Mouse (Mus musculus) lung, embryonic 14.5 days (tissue): ENCODE data around the gene Pik3r1. TPM values are rescaled to one million over a fixed set of nuclear protein-coding genes. Genes with fewer than 3 reads are reported as not detected.

ENCODE experiments used
- ATAC-seq: fragments of 200-750 bp; cut with Nextera tagmentation; 2 replicates; pipeline ENCODE4 v1.8.0; 2017; ENCODE audit warnings: mild to moderate bottlenecking, moderate TSS enrichment, moderate library complexity; ENCODE audit not compliant: insufficient read depth
- DNase-seq: peaks from one replicate; pipeline ENCODE4 v3.0.0-alpha.2; 2015
- H3K27ac ChIP-seq: fragments of 300-500 bp; sonication (generic); 2 replicates; pipeline ENCODE4 v1.5.1; 2014; ENCODE audit warnings: low read depth, mild to moderate bottlenecking, moderate library complexity
- H3K27me3 ChIP-seq: fragments of 300-500 bp; sonication (generic); 2 replicates; pipeline ENCODE4 v1.6.1; 2014; ENCODE audit warnings: low read length, control low read depth; ENCODE audit not compliant: insufficient read depth
- H3K36me3 ChIP-seq: fragments of 300-500 bp; sonication (generic); 2 replicates; pipeline ENCODE4 v1.6.1; 2014; ENCODE audit warnings: control low read depth; ENCODE audit not compliant: insufficient read depth
- H3K4me1 ChIP-seq: fragments of 300-500 bp; sonication (generic); 2 replicates; pipeline ENCODE4 v1.6.1; 2014; ENCODE audit warnings: antibody characterized with exemption, control low read depth; ENCODE audit not compliant: insufficient read depth
- H3K4me2 ChIP-seq: fragments of 300-500 bp; sonication (generic); 2 replicates; pipeline ENCODE4 v1.6.1; 2014; ENCODE audit warnings: mild to moderate bottlenecking
- H3K4me3 ChIP-seq: fragments of 300-500 bp; sonication (generic); 2 replicates; pipeline ENCODE4 v1.5.1; 2014; ENCODE audit warnings: low read depth, low read length
- H3K9ac ChIP-seq: fragments of 300-500 bp; sonication (generic); 2 replicates; pipeline ENCODE4 v1.6.1; 2014
- H3K9me3 ChIP-seq: fragments of 300-500 bp; sonication (generic); 2 replicates; pipeline ENCODE4 v1.6.1; 2016; ENCODE audit warnings: low read depth, low read length, control low read depth
- CTCF ChIP-seq: IDR thresholded peaks from 2 replicates; pipeline ENCODE4 v1.5.1; 2016; ENCODE audit warnings: antibody characterized with exemption, low read depth
- WGBS: fragments of 180-500 bp; shearing (Covaris S2); extraction: QIAGEN DNeasy Blood & Tissue Kit; methylation state at CpG from one replicate; pipeline ENCODE4 v1.1.7; 2014; 5-methylcytosine and 5-hydroxymethylcytosine counted together
- polyA plus RNA-seq: library from polyadenylated mRNA; unstranded; fragments of >200 nt; fragmentation: Nextera tagmentation; extraction: Ambion mirVana; gene quantifications from 2 replicates; pipeline ENCODE4 v1.2.1, GENCODE M21; 2014

Pik3r1 gene
- polyA plus RNA-seq, 1 experiment from 2014 or later: 33.4 TPM

DNA sequence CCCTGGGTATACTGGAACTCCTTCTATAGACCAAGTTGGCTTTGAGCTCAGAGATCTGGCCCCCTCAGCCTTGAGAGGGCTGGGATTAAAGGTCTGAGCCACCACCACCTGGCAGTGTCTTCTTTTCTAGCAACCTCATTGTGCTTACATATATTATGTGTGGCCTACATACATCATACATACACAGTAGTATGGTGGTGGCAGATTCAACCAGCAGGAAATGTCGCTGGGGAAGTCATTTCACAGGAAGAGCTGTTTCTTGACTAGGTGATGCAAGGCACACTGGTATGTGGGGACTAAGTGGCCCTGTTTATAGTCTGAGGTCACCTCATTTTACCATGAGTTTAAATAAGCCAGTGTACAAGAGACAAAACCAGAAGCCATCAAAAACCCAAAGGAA lies 87.9 kb downstream of the Pik3r1 start:
- no peak for DNase-seq
- Histone ChIP-seq H3K27me3 (no peaks in the 10 kb centered on the region), H3K27ac (no peak overlapping the region), H3K4me2 (no peak overlapping the region), H3K36me3 (peaks cover 13% of the 10 kb centered on the region), H3K4me1 (no peaks in the 10 kb centered on the region), H3K9ac (no peak overlapping the region), H3K4me3 (no peak overlapping the region), H3K9me3 (no peaks in the 10 kb centered on the region)
- no peak for TF ChIP-seq CTCF
- ATAC-seq: no peak
- WGBS: 69% methylated on average over 1 of the region's 1 CpGs

DNA sequence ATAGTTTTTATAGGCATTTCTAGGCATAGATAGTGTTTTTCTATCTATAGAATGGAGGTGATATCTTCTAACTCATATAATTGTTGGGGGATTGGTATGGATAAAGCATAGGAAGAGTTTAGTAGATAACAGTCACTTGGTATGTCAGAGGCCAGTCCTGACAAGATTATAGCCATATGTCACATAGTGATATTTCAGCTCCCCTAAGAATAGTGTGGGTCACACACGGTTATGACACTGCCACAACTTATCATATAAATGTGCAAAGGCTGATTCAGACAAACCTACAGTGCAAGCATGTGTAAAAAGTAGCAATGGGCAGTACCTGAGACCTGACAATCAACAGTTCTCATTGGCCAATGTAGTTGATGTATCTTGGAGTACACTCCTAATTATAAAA lies 89.0 kb downstream of the Pik3r1 start:
- Histone ChIP-seq H3K9ac (no peak overlapping the region), H3K4me1 (no peaks in the 10 kb centered on the region), H3K36me3 (peaks cover 2% of the 10 kb centered on the region; the same call in 1 of the 2 replicates), H3K27ac (no peak overlapping the region), H3K9me3 (no peaks in the 10 kb centered on the region), H3K4me2 (no peak overlapping the region), H3K27me3 (no peaks in the 10 kb centered on the region), H3K4me3 (no peak overlapping the region)
- ATAC-seq (no peak), DNase-seq (no peak)
- TF ChIP-seq CTCF: no peak
- 87% methylated on average over 1 of the region's 1 CpGs for WGBS

DNA sequence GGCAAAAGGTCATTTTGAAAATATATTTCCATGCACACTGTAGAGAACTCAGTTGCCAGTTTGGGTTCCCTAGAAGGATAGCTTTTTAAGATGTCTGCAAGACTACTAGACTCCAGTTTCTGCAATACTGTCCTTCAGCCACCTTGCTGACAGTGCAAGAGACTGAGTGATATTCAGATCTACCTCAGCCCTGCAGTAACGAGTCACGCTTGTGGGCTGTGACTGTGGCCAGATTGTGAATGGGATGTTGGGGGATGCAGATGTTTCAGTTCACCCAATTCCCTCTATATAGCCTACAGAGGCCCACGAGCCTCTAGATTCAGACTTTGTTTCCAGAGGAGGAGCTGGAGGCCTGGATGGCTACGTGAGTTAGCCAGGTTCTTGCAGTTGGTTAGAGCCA lies 90.0 kb downstream of the Pik3r1 start:
- Histone ChIP-seq H3K27me3 (no peaks in the 10 kb centered on the region), H3K9ac (no peak overlapping the region), H3K4me2 (no peak overlapping the region), H3K4me3 (no peak overlapping the region), H3K27ac (no peak overlapping the region), H3K9me3 (no peaks in the 10 kb centered on the region), H3K4me1 (no peaks in the 10 kb centered on the region), H3K36me3 (no peaks in the 10 kb centered on the region)
- DNase-seq: no peak
- ATAC-seq: no peak
- 84% methylated on average over 4 of the region's 4 CpGs for WGBS
- no peak for TF ChIP-seq CTCF

DNA sequence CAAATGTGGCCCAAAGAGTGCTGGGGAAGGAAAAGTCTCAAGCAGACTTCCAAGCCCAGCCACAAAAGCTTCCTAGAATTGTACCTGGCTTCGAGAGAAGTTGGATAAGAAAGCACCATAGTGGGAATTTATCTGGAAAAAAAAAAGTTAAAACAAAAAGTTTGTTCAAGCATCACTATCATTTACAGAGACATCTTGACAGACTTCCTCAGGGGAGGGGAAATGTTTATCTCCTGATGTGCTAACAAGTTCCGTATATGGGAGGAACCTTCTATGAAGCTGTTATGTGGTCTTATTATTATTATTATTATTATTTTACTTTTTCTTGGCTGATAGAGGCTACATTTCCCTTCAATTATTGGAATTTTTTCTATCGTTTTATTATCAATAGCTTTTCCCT lies 94.1 kb downstream of the Pik3r1 start:
- 80% methylated on average over 3 of the region's 3 CpGs for WGBS
- Histone ChIP-seq H3K36me3 (no peaks in the 10 kb centered on the region), H3K4me3 (no peak overlapping the region), H3K4me1 (no peaks in the 10 kb centered on the region), H3K4me2 (no peak overlapping the region), H3K9ac (no peak overlapping the region), H3K27ac (no peak overlapping the region), H3K9me3 (no peaks in the 10 kb centered on the region), H3K27me3 (no peaks in the 10 kb centered on the region)
- DNase-seq (no peak), ATAC-seq (no peak)
- no peak for TF ChIP-seq CTCF

DNA sequence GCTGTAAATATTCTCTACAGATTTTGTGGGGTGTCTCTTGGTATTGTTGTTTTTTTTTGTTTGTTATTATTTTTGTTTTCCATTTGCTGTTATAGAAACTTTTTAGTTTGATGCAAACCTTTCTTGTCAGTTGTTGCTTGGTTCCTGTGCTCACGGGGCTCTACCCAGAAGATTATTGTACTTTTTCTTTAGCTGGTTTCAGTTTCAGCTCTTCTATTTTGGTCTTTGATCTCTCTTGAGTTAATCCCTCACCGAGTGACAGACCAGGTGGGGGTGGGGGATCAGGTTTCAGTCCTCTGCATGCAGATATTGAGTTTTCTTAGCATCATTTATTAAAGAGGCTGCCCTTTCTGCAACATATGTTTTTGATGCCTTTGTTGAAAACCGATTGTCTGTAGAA lies 99.2 kb downstream of the Pik3r1 start:
- TF ChIP-seq CTCF: no peak
- H3K4me3 ChIP-seq: no peak overlapping the region
- 14% methylated on average over 3 of the region's 3 CpGs for WGBS
- H3K4me2 ChIP-seq: no peak overlapping the region
- H3K36me3 ChIP-seq: no peaks in the 10 kb centered on the region
- no peaks in the 10 kb centered on the region for H3K27me3 ChIP-seq
- H3K27ac ChIP-seq: no peak overlapping the region
- DNase-seq: no peak
- no peak for ATAC-seq
- H3K4me1 ChIP-seq: no peaks in the 10 kb centered on the region
- H3K9me3 ChIP-seq: no peaks in the 10 kb centered on the region
- H3K9ac ChIP-seq: no peak overlapping the region

DNA sequence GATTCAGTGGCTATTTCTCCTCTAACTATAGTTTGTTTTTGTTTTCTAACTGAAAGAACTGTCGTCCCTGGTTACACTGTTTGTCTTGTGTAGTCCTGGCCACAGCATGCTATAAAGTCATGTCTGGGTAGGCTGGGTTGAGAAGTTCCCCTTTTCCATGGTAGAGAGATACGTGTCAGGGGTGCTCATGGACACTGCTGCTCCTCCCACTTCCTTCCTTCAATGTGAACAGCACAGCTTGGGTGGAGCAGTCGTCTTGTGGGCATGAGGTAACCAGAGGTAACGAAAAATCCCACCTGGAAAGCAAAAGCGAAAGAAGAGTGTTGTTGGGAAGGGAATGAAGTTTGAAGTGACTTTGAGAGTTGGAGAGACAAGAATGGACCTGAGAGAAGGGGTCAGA lies 104.0 kb downstream of the Pik3r1 start:
- H3K27ac ChIP-seq: no peak overlapping the region
- H3K27me3 ChIP-seq: no peaks in the 10 kb centered on the region
- no peaks in the 10 kb centered on the region for H3K36me3 ChIP-seq
- DNase-seq (no peak), ATAC-seq (no peak)
- H3K9ac ChIP-seq: no peak overlapping the region
- no peak for TF ChIP-seq CTCF
- no peaks in the 10 kb centered on the region for H3K9me3 ChIP-seq
- H3K4me3 ChIP-seq: no peak overlapping the region
- no peak overlapping the region for H3K4me2 ChIP-seq
- whole genome bisulfite sequencing: 70% methylated on average over 5 of the region's 5 CpGs
- H3K4me1 ChIP-seq: no peaks in the 10 kb centered on the region

DNA sequence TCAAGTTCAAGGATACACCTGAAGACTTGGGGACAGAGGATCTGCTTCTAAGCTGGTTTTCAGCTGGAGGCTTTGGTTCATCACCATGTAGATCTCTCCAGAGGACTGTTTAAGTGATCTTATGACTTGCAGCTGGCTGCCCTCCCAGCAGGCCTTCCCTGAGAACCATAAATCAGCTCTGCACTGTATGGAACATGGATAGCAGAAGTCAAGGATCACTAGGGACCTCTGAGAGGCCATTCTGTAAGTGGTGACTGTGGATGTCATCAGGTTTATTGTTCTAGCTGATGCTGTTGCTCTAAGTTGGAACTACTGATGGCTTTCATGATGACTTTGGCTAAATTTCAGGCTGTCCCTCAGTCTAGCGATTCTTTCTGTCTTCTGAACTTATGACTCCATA lies 105.1 kb downstream of the Pik3r1 start:
- no peak overlapping the region for H3K4me2 ChIP-seq
- H3K9ac ChIP-seq: no peak overlapping the region
- ATAC-seq (no peak), DNase-seq (no peak)
- TF ChIP-seq CTCF: no peak
- no peak overlapping the region for H3K4me3 ChIP-seq
- no peaks in the 10 kb centered on the region for H3K36me3 ChIP-seq
- no peak overlapping the region for H3K27ac ChIP-seq
- H3K9me3 ChIP-seq: no peaks in the 10 kb centered on the region
- H3K27me3 ChIP-seq: no peaks in the 10 kb centered on the region
- H3K4me1 ChIP-seq: no peaks in the 10 kb centered on the region
- 83% methylated on average over 1 of the region's 1 CpGs for WGBS

DNA sequence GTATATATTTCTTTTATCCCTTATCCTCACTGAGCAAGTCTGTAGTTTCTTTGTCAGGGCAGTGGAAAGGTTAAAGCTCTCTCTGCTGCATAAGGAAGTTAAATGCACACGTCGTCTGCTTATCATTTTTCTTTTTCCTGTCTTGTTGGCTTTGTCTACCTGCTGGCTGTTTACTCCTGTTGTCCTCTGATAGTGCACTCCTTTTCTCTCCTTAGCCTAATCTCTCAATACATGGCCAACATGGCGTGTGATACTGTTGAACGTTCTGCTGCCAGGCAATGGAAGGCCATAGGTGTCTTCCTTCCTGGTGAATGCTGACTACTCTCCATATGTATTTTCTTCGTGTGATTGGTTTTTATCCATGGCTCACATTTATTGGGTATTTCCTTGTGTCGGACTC lies 106.5 kb downstream of the Pik3r1 start:
- H3K4me1 ChIP-seq: no peaks in the 10 kb centered on the region
- H3K4me2 ChIP-seq: no peak overlapping the region
- H3K27ac ChIP-seq: no peak overlapping the region
- H3K27me3 ChIP-seq: no peaks in the 10 kb centered on the region
- no peak overlapping the region for H3K4me3 ChIP-seq
- no peaks in the 10 kb centered on the region for H3K9me3 ChIP-seq
- no peak overlapping the region for H3K9ac ChIP-seq
- TF ChIP-seq CTCF: no peak
- WGBS: 79% methylated on average over 6 of the region's 6 CpGs
- ATAC-seq: no peak
- no peak for DNase-seq
- H3K36me3 ChIP-seq: no peaks in the 10 kb centered on the region
